Mouse (Mus musculus): Measurements from ENCODE around the gene Lyz2. TPM values are rescaled to one million over a fixed set of nuclear protein-coding genes. Genes with fewer than 3 reads are reported as not detected.

Gene Lyz2
- polyA plus RNA-seq, 1 experiment from 2014 or later: 16.9 TPM

Other genes starting within 250 kb of the Lyz2 start
- gene Lrrc10, start 237.0 kb downstream of the Lyz2 start, polyA plus RNA-seq (2016; fragmentation: Nextera tagmentation; extraction: Ambion mirVana): not detected in 2 replicates
- gene Cct2, start 218.5 kb downstream of the Lyz2 start, polyA plus RNA-seq (2016; fragmentation: Nextera tagmentation; extraction: Ambion mirVana): 247 and 251 TPM in 2 replicates
- gene Frs2, start 133.8 kb downstream of the Lyz2 start, polyA plus RNA-seq (2016; fragmentation: Nextera tagmentation; extraction: Ambion mirVana): 25.3 and 31.7 TPM in 2 replicates
- gene Yeats4, start 57.8 kb downstream of the Lyz2 start, polyA plus RNA-seq (2016; fragmentation: Nextera tagmentation; extraction: Ambion mirVana): 112 and 134 TPM in 2 replicates
- gene 9530003J23Rik, start 43.6 kb downstream of the Lyz2 start, polyA plus RNA-seq (2016; fragmentation: Nextera tagmentation; extraction: Ambion mirVana): not detected in 2 replicates
- gene Lyz1, start 10.5 kb upstream of the Lyz2 start, polyA plus RNA-seq (2016; fragmentation: Nextera tagmentation; extraction: Ambion mirVana): not detected in 2 replicates
- gene Cpsf6, start 97.7 kb upstream of the Lyz2 start, polyA plus RNA-seq (2016; fragmentation: Nextera tagmentation; extraction: Ambion mirVana): 231 and 248 TPM in 2 replicates